Mouse (Mus musculus): ENCODE data around the gene Scn4a. TPM values are rescaled to one million over a fixed set of nuclear protein-coding genes. Genes with fewer than 3 reads are reported as not detected.
A peak's percentile ranks its signal among the peaks of the same experiment; 100 is the strongest.

Gene Scn4a
- polyA plus RNA-seq, 1 experiment from 2014 or later: not detected

DNA sequence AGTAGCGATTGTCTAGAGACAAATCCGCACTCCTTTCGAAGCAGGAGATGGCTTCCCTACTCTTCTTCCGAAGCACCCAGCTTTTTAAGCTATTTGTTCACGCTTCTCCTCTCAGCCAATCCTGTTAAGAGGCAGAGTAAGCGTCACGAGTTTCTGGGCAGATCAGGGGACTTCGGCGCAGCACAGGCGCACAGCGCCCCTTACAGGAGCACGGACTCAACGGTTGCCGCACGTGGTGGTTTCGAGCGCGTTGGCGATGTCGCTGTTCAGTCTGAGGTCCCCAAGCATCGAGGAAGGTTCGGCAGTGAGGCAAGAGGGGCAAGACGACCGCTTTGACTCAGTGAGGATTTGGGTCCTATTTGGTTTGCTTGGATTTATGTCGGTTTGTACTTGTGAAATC is 76.6 kb downstream of the Scn4a start, which contains the start of gene Tcam1:
Gene Tcam1, plus strand, starts transcription at position 219 of the 400 bp plus-strand sequence.
- ATAC-seq (replicated peaks): peak; percentile 69
- H3K4me2 ChIP-seq: peak within 1 kb of the TSS; percentile 52
- H3K27me3 ChIP-seq (replicated peaks): no peaks in the 10 kb centered on the region
- 7% methylated on average over 25 of the region's 25 CpGs for WGBS
- H3K9ac ChIP-seq: no peak within 1 kb of the TSS; the same call in 1 of the 2 replicates
- no peak within 1 kb of the TSS for H3K27ac ChIP-seq
- H3K36me3 ChIP-seq (replicated peaks): no peaks in the 10 kb centered on the region
- H3K4me3 ChIP-seq: peak within 1 kb of the TSS; percentile 25
- peaks cover 16% of the 10 kb centered on the region for H3K4me1 ChIP-seq
- no peaks in the 10 kb centered on the region for H3K9me3 ChIP-seq

- Histone ChIP-seq H3K9ac (no peak overlapping the region), H3K4me3 (no peak overlapping the region), H3K9me3 (no peaks in the 10 kb centered on the region), H3K4me1 (peaks cover 30% of the 10 kb centered on the region), H3K27ac (no peak overlapping the region), H3K36me3 (replicated peaks) (no peaks in the 10 kb centered on the region), H3K27me3 (replicated peaks) (no peaks in the 10 kb centered on the region), H3K4me2 (no peak overlapping the region)
- 80% methylated on average over 7 of the region's 7 CpGs for WGBS
- no peak for ATAC-seq (replicated peaks)
Observed at GRCm38 (mm10) chr11:106274971-106275411, 78.1 kb downstream of the Scn4a start.

GRCm38 (mm10) chr11:106274374-106274773 is 78.7 kb downstream of the Scn4a start:
- Histone ChIP-seq H3K4me2 (no peak overlapping the region), H3K36me3 (replicated peaks) (no peaks in the 10 kb centered on the region), H3K27ac (no peak overlapping the region), H3K4me1 (peaks cover 32% of the 10 kb centered on the region), H3K9me3 (no peaks in the 10 kb centered on the region), H3K9ac (no peak overlapping the region), H3K27me3 (replicated peaks) (no peaks in the 10 kb centered on the region), H3K4me3 (no peak overlapping the region)
- WGBS: 98% methylated on average over 1 of the region's 1 CpGs
- ATAC-seq (replicated peaks): no peak

DNA sequence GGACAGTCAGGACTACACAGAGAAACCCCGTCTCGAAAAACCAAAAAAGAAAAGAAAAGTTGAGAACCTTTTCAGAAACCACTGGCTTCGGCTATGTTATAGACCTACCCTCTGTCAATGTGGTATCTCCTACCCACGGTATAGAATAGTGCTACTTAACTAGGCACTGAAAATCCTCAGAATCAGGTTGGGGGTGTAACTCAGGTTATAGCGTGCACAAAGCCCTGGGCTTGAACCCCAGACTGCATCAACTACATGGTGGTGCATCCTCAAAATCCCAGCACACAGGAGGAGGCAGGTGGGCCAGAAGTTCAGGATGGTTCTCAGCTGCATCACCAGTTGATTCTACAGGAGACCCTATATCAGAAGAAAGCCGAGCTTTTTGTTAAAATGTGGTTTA is 79.3 kb downstream of the Scn4a start:
- H3K9me3 ChIP-seq: no peaks in the 10 kb centered on the region
- peak overlapping the region; percentile 91; the same call in 1 of the 2 replicates for H3K4me2 ChIP-seq
- ATAC-seq (replicated peaks): no peak
- H3K4me3 ChIP-seq: peak overlapping the region; percentile 99; the same call in 1 of the 2 replicates
- H3K4me1 ChIP-seq: peaks cover 38% of the 10 kb centered on the region
- no peak overlapping the region for H3K27ac ChIP-seq
- no peaks in the 10 kb centered on the region for H3K36me3 ChIP-seq (replicated peaks)
- H3K27me3 ChIP-seq (replicated peaks): no peaks in the 10 kb centered on the region
- no peak overlapping the region for H3K9ac ChIP-seq
- WGBS: 95% methylated on average over 6 of the region's 6 CpGs

DNA sequence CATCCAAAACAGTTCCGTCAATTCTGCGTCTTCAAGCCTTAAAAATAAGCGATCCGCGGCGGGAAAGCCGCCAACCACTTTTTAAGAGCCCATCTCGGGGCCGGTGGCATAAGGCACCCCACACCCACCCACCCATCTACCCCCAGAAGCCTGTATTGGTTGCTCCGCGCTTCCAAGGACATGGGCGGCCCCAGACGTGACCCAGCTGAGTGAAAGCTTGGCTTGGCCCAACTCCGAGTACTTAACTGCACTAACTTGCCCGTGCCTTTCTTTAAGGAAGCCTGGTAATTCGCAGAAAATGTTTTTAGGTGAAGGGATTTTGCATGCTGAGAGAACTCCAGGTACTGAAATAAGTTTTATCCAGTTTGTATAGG is 79.8 kb downstream of the Scn4a start:
- H3K4me2 ChIP-seq: peak overlapping the region; percentile 91
- ATAC-seq (replicated peaks): peak; percentile 45
- H3K4me1 ChIP-seq: peaks cover 43% of the 10 kb centered on the region
- peak overlapping the region; percentile 94 for H3K9ac ChIP-seq
- H3K27me3 ChIP-seq (replicated peaks): no peaks in the 10 kb centered on the region
- no peaks in the 10 kb centered on the region for H3K9me3 ChIP-seq
- H3K4me3 ChIP-seq: peak overlapping the region; percentile 99
- no peaks in the 10 kb centered on the region for H3K36me3 ChIP-seq (replicated peaks)
- WGBS: 16% methylated on average over 16 of the region's 16 CpGs
- peak overlapping the region; percentile 85 for H3K27ac ChIP-seq

DNA sequence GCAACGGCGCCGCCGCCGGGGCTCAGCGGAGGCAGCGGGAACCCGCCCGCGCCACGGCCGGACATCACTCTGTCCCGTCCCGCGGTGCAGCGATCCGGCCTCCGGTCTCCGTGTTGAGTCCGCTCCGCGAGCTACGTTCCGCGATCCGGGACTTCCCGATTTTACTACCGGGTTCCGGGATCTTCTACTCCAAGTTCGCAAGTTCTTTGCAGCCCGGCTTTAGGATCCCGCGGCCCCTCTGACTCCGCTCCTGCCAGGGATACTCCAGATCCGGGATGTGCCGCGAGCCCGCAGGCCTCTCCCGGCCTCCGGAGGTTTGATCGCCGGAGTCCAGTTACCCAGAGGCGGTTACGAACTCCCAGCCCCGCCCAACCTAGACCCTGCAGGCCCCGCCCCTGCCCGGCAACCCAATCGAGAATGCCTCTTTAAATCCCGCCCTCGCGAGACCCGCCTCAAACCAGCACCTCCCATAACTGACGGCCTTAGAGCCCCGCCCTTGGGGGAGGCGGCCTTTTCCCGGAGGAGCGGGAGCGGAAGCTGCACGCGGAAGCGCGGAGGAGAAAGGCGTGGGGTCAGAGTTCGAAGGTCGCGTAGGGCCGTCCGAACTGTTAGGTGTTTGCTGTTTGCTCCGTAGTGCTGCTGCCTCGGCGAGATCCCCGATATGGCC is 80.3 kb downstream of the Scn4a start, which contains the start of gene Smarcd2:
Gene Smarcd2, minus strand, starts transcription at position 329 of the 667 bp plus-strand sequence.
- no peaks in the 10 kb centered on the region for H3K27me3 ChIP-seq (replicated peaks)
- ATAC-seq (replicated peaks): peak; percentile 93
- peak within 1 kb of the TSS; percentile 99 for H3K4me3 ChIP-seq
- peak within 1 kb of the TSS; percentile 94 for H3K9ac ChIP-seq
- WGBS: under 1% methylated on average over 72 of the region's 72 CpGs
- H3K4me1 ChIP-seq: peaks cover 46% of the 10 kb centered on the region
- peak within 1 kb of the TSS; percentile 91 for H3K4me2 ChIP-seq
- H3K36me3 ChIP-seq (replicated peaks): no peaks in the 10 kb centered on the region
- peak within 1 kb of the TSS; percentile 85 for H3K27ac ChIP-seq
- H3K9me3 ChIP-seq: no peaks in the 10 kb centered on the region

- ATAC-seq (replicated peaks): peak; percentile 48
- peak overlapping the region; percentile 99 for H3K4me3 ChIP-seq
- peaks cover 50% of the 10 kb centered on the region for H3K4me1 ChIP-seq
- H3K36me3 ChIP-seq (replicated peaks): no peaks in the 10 kb centered on the region
- no peaks in the 10 kb centered on the region for H3K9me3 ChIP-seq
- H3K27me3 ChIP-seq (replicated peaks): no peaks in the 10 kb centered on the region
- H3K9ac ChIP-seq: peak overlapping the region; percentile 94
- H3K4me2 ChIP-seq: peak overlapping the region; percentile 91
- 1% methylated on average over 41 of the region's 41 CpGs for WGBS
- H3K27ac ChIP-seq: peak overlapping the region; percentile 85
Observed at GRCm38 (mm10) chr11:106271794-106272643, 81.1 kb downstream of the Scn4a start.

- no peak for ATAC-seq (replicated peaks)
- Histone ChIP-seq H3K4me1 (peaks cover 44% of the 10 kb centered on the region), H3K4me2 (peak overlapping the region; percentile 91), H3K27ac (0 out of 2 replicates have a peak overlapping the region, but pooled peaks have one; percentile 85), H3K4me3 (peak overlapping the region; percentile 99), H3K36me3 (replicated peaks) (peaks cover 2% of the 10 kb centered on the region; the same call in 1 of the 2 replicates), H3K9ac (peak overlapping the region; percentile 94), H3K27me3 (replicated peaks) (no peaks in the 10 kb centered on the region), H3K9me3 (no peaks in the 10 kb centered on the region)
- 48% methylated on average over 5 of the region's 5 CpGs for WGBS
Observed at GRCm38 (mm10) chr11:106271131-106271793, 81.8 kb downstream of the Scn4a start.

- no peak overlapping the region for H3K4me3 ChIP-seq
- H3K9me3 ChIP-seq: no peaks in the 10 kb centered on the region
- 53% methylated on average over 3 of the region's 3 CpGs for WGBS
- H3K27ac ChIP-seq: peak overlapping the region; percentile 36; the same call in 1 of the 2 replicates
- H3K9ac ChIP-seq: no peak overlapping the region
- H3K4me2 ChIP-seq: no peak overlapping the region
- H3K4me1 ChIP-seq: peaks cover 40% of the 10 kb centered on the region
- H3K27me3 ChIP-seq (replicated peaks): no peaks in the 10 kb centered on the region
- no peak for ATAC-seq (replicated peaks)
- H3K36me3 ChIP-seq (replicated peaks): peaks cover 13% of the 10 kb centered on the region
Observed at GRCm38 (mm10) chr11:106269060-106269431, 84.0 kb downstream of the Scn4a start.

Other genes with a start within 250 kb of the Scn4a start
- gene Gm10840, start 192.4 kb downstream of the Scn4a start, polyA plus RNA-seq (2015; fragmentation: Nextera tagmentation; extraction: Ambion mirVana): 0.72 TPM in 1 of 2 replicates, not detected in the other
- gene Limd2, start 192.4 kb downstream of the Scn4a start, polyA plus RNA-seq (2015; fragmentation: Nextera tagmentation; extraction: Ambion mirVana): 167 and 179 TPM in 2 replicates
- 28.1 and 29.1 TPM in 2 replicates for gene Strada, start 151.1 kb downstream of the Scn4a start, polyA plus RNA-seq (2015; fragmentation: Nextera tagmentation; extraction: Ambion mirVana)
- 109 and 111 TPM in 2 replicates for gene Ccdc47, start 136.9 kb downstream of the Scn4a start, polyA plus RNA-seq (2015; fragmentation: Nextera tagmentation; extraction: Ambion mirVana)
- gene Ddx42, start 136.4 kb downstream of the Scn4a start, polyA plus RNA-seq (2015; fragmentation: Nextera tagmentation; extraction: Ambion mirVana): 89.1 and 93.6 TPM in 2 replicates
- 33.0 and 34.1 TPM in 2 replicates for gene Ftsj3, start 97.2 kb downstream of the Scn4a start, polyA plus RNA-seq (2015; fragmentation: Nextera tagmentation; extraction: Ambion mirVana)
- gene Psmc5, start 97.1 kb downstream of the Scn4a start, polyA plus RNA-seq (2015; fragmentation: Nextera tagmentation; extraction: Ambion mirVana): 297 and 300 TPM in 2 replicates
- 10.9 and 11.5 TPM in 2 replicates for gene Smarcd2, start 80.3 kb downstream of the Scn4a start, polyA plus RNA-seq (2015; fragmentation: Nextera tagmentation; extraction: Ambion mirVana)
- 0.12 and 0.20 TPM in 2 replicates for gene Tcam1, start 76.6 kb downstream of the Scn4a start, polyA plus RNA-seq (2015; fragmentation: Nextera tagmentation; extraction: Ambion mirVana)
- gene Gh, start 51.4 kb downstream of the Scn4a start, polyA plus RNA-seq (2015; fragmentation: Nextera tagmentation; extraction: Ambion mirVana): not detected in 2 replicates
- 1.1 and 1.4 TPM in 2 replicates for gene Cd79b, start 38.5 kb downstream of the Scn4a start, polyA plus RNA-seq (2015; fragmentation: Nextera tagmentation; extraction: Ambion mirVana)
- not detected in 2 replicates for gene Prr29, start 12.2 kb upstream of the Scn4a start, polyA plus RNA-seq (2015; fragmentation: Nextera tagmentation; extraction: Ambion mirVana)
- 18.2 and 19.1 TPM in 2 replicates for gene Icam2, start 34.8 kb upstream of the Scn4a start, polyA plus RNA-seq (2015; fragmentation: Nextera tagmentation; extraction: Ambion mirVana)
- 6.0 and 7.6 TPM in 2 replicates for gene Ern1, start 134.6 kb upstream of the Scn4a start, polyA plus RNA-seq (2015; fragmentation: Nextera tagmentation; extraction: Ambion mirVana)

All from midbrain, embryonic 15.5 days (tissue).